Mouse (Mus musculus) small intestine, adult 2 months (tissue): ENCODE results near the gene Etnk1.

Experiments used
- CTCF ChIP-seq: fragments of 200-500 bp; IDR thresholded peaks from 2 replicates; pipeline ENCODE4 v1.5.1; 2012; ENCODE audit warnings: low read depth, mild to moderate bottlenecking, control low read depth, inconsistent platforms, low read length, moderate library complexity, mixed read lengths; ENCODE audit not compliant: insufficient replicate concordance, insufficient read length; ENCODE audit errors: extremely low read depth
- POLR2A ChIP-seq: fragments of 200-500 bp; IDR thresholded peaks from 2 replicates; pipeline ENCODE4 v1.6.1; 2012; ENCODE audit warnings: low read depth, mild to moderate bottlenecking, control low read depth, inconsistent platforms, low read length, moderate library complexity

GRCm38 (mm10) chr6:143154885-143155284, 12.1 kb upstream of the Etnk1 start:
- TF ChIP-seq POLR2A (no peak), CTCF (no peak)
